Mouse (Mus musculus): ENCODE measurements around the gene Sparcl1.

DNA sequence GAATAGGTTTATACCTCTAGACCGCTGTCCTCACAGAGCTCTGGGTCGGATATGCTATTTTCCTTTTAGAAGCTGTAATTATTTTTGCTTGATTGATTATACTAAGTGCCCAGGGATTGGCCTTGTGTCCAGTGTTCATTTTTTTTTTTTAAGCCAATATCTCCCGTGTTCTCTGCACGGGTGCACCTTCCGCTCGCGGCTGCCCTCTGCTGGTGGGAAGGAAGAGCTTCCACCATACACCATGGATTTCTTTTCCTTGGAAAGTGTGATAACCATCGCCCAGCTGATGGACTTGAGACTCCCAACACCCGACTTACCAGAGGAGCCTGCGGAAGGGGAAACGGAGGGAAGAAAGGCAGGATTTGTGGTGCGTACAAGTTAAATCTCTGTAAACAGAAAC is 39.1 kb downstream of the Sparcl1 start:
- no peak for TF ChIP-seq TAL1 (IDR thresholded peaks at IDR 0.05; ENCODE audit: low read length)
- TF ChIP-seq GATA1 (IDR thresholded peaks at IDR 0.05; ENCODE audit: low read length): no peak

Measured in erythroblast, embryonic 14.5 days (primary cell).